Mouse (Mus musculus): ENCODE data around the gene Ltbp3. TPM values are rescaled to one million over a fixed set of nuclear protein-coding genes. Genes with fewer than 3 reads are reported as not detected.

The Ltbp3 gene
- total and polyA plus RNA-seq, 3 experiments: 0.51 TPM; not detected in 2

DNA sequence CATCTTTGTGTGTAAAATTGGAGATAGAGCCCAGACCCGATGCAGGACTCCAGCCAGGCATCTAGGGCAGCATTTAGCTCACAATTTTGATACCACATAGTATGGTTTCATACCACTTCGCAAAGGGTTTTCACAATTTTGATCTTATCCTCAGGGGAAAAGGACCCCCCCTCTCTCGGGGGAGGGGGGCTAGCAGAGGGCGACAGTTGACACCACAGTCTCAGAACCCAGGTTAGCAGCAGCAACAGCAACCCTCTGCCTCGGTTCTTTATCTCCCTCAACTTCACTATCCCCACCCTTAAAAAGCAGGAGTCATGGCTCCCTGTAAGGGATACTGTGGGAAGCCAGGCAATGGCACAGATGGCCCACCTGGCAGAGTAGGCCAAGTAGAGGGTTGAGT is 27.4 kb upstream of the Ltbp3 start:
- Histone ChIP-seq H3K27ac (ENCODE audit: insufficient read depth, low read depth) (peak overlapping the region; percentile 53; the same call in 1 of the 2 replicates), H3K27me3 (replicated peaks) (no peaks in the 10 kb centered on the region), H3K79me2 (replicated peaks; ENCODE audit: control insufficient read depth, extremely low read depth, insufficient read depth, poor library complexity, severe bottlenecking) (no peaks in the 10 kb centered on the region), H3K4me1 (ENCODE audit: control insufficient read depth in 1 of 2, insufficient read depth in 2 of 2) (peaks cover 21 to 46% of the 10 kb centered on the region in 2 experiments), H3K36me3 (replicated peaks in 1 of 2; ENCODE audit: control insufficient read depth in 1 of 2, insufficient read depth in 1 of 2, low read length in 1 of 2) (peaks cover 43 to 93% of the 10 kb centered on the region in 2 experiments), H3K4me2 (ENCODE audit: insufficient read depth, low read depth, poor library complexity, severe bottlenecking) (peak overlapping the region; percentile 5; the same call in 1 of the 2 replicates), H3K9ac (ENCODE audit: insufficient read depth, low read depth) (no peak overlapping the region), H3K9me3 (replicated peaks; ENCODE audit: low read length) (no peaks in the 10 kb centered on the region), H3K4me3 (replicated peaks in 1 of 3; ENCODE audit: low read depth in 2 of 3, low read length in 2 of 3, poor library complexity in 1 of 3) (no peak overlapping the region)
- dilution Hi-C loops (cut with MboI; ENCODE audit: extremely low pct_ligation_motif_present, extremely low pct_unique_long_range_greater_than_20kb, low sequenced_read_pairs) (no loop called here), in situ Hi-C loops (cut with MboI; ENCODE audit: low pct_ligation_motif_present, low pct_unique_long_range_greater_than_20kb, low sequenced_read_pairs) (no loop called here)
- no peak for DNase-seq (ENCODE audit: extremely low read depth)
- TF ChIP-seq HCFC1 (IDR thresholded peaks at IDR 0.05; ENCODE audit: low read depth, low read length) (no peak), BHLHE40 (IDR thresholded peaks at IDR 0.05; ENCODE audit: low read depth, low read length) (no peak), POLR2A (IDR thresholded peaks at IDR 0.05; ENCODE audit: low read depth, low read length) (no peak), KAT2A (IDR thresholded peaks at IDR 0.05; ENCODE audit: insufficient replicate concordance, low read length) (no peak), PAX5 (IDR thresholded peaks at IDR 0.05; ENCODE audit: low read length) (no peak), ZNF384 (IDR thresholded peaks at IDR 0.05; ENCODE audit: low read depth, low read length) (no peak), ETS1 (conservative IDR thresholded peaks at IDR 0.05; ENCODE audit: low read depth, low read length) (no peak), SIN3A (IDR thresholded peaks at IDR 0.05; ENCODE audit: low read length) (no peak), GABPA (IDR thresholded peaks at IDR 0.05; ENCODE audit: insufficient replicate concordance, low read depth, low read length) (no peak), MAX (IDR thresholded peaks at IDR 0.05; ENCODE audit: low read length) (no peak)

DNA sequence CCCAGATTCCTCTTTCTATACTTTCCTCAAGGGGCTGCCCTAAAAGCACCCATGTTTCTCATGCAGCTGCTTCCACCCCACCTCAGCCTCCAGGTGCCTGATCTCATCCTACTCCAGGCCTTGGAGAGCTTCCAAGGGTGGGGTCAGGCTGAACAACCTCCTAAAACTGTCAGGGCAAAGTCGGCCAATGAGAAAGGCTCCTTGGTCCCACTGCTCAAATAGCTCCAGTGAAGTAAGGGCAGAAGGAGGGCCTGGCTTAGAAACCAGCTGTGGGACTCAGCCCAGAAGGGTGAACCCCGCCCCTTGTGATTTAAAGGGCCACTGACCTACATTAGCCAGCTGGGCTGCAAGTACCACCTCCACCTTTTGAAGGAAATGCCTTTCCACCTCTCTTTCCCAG is 27.0 kb upstream of the Ltbp3 start:
- TF ChIP-seq MYC (IDR thresholded peaks at IDR 0.05; ENCODE audit: low read depth, low read length) (no peak), SIN3A (IDR thresholded peaks at IDR 0.05; ENCODE audit: low read length) (peak; percentile 74)
- no peak overlapping the region for H3K9ac ChIP-seq (ENCODE audit: insufficient read depth, low read depth)
- H3K27ac ChIP-seq (ENCODE audit: insufficient read depth, low read depth): peak overlapping the region; percentile 53; the same call in 1 of the 2 replicates
- peak; percentile 66 for DNase-seq (ENCODE audit: extremely low read depth)
- peaks cover 21 to 46% of the 10 kb centered on the region in 2 experiments for H3K4me1 ChIP-seq (ENCODE audit: control insufficient read depth in 1 of 2, insufficient read depth in 2 of 2)
- peaks cover 44 to 93% of the 10 kb centered on the region in 2 experiments for H3K36me3 ChIP-seq (replicated peaks in 1 of 2; ENCODE audit: control insufficient read depth in 1 of 2, insufficient read depth in 1 of 2, low read length in 1 of 2)
- H3K27me3 ChIP-seq (replicated peaks): no peaks in the 10 kb centered on the region
- peak overlapping the region; percentile 5; the same call in 1 of the 2 replicates for H3K4me2 ChIP-seq (ENCODE audit: insufficient read depth, low read depth, poor library complexity, severe bottlenecking)
- dilution Hi-C loops (cut with MboI; ENCODE audit: extremely low pct_ligation_motif_present, extremely low pct_unique_long_range_greater_than_20kb, low sequenced_read_pairs): no loop called here
- H3K79me2 ChIP-seq (replicated peaks; ENCODE audit: control insufficient read depth, extremely low read depth, insufficient read depth, poor library complexity, severe bottlenecking): no peaks in the 10 kb centered on the region
- no peaks in the 10 kb centered on the region for H3K9me3 ChIP-seq (replicated peaks; ENCODE audit: low read length)
- in situ Hi-C loops (cut with MboI; ENCODE audit: low pct_ligation_motif_present, low pct_unique_long_range_greater_than_20kb, low sequenced_read_pairs): no loop called here
- H3K4me3 ChIP-seq (replicated peaks in 1 of 3; ENCODE audit: low read depth in 2 of 3, low read length in 2 of 3, poor library complexity in 1 of 3): no peak overlapping the region

DNA sequence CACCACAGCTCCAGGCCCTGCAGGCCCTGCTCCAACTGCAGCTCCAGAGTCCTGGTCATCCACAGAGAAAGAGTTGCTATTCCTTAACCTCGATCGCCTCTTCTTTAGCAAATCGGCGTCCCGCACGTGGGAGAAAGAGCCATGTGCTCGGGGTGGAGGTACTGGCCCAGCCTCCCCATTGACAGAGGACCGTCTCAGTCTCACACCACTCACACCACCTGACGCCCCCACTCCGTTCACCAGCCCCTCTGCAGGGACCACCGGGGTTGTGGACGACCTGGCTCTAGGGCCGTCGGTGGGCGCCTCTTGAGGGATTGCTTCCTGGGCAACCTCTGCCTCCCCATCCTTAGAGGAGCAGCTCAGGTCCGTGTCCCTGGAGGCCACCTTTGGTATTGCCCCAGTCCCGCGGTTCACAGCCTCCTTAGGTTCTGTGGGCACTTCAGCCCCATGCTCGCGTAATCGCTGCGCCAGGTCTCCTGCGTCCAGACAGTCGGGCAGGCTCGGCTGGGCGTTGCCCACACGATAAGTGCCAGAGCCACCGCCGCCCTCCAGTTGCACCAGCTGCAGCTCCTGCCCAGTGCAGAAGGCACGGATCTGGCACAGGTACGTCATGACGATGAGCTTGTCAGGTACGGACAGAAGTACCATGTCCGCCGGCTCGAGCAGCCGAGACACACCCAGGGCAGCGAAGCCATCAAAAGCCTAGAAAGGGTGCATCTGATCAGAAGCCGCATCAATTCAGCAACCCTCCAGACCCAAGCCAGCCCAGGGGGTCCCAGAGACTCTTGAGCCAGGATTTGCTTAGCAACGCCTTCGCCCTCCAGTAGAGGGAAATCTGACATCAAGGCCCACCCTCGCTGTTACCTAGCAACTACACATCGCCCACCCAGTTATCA is 24.7 kb upstream of the Ltbp3 start:
- TF ChIP-seq CTCF (conservative IDR thresholded peaks at IDR 0.05 in 1 of 2, IDR thresholded peaks at IDR 0.05 in 1 of 2; ENCODE audit: low read depth in 2 of 2, low read length in 2 of 2): 0 out of 4 replicates have a peak, but pooled peaks of 1 of the 2 experiments have one; percentile 1
- TF ChIP-seq ZMIZ1 (IDR thresholded peaks at IDR 0.05; ENCODE audit: low read depth, low read length): no peak
- no peak for TF ChIP-seq CHD1 (IDR thresholded peaks at IDR 0.05; ENCODE audit: low read depth, low read length)
- TF ChIP-seq MEF2A (IDR thresholded peaks at IDR 0.05; ENCODE audit: borderline replicate concordance, low read depth, low read length): no peak
- no peak overlapping the region for H3K4me2 ChIP-seq (ENCODE audit: insufficient read depth, low read depth, poor library complexity, severe bottlenecking)
- H3K9ac ChIP-seq (ENCODE audit: insufficient read depth, low read depth): no peak overlapping the region
- peaks cover 52 to 97% of the 10 kb centered on the region in 2 experiments for H3K36me3 ChIP-seq (replicated peaks in 1 of 2; ENCODE audit: control insufficient read depth in 1 of 2, insufficient read depth in 1 of 2, low read length in 1 of 2)
- no peak for DNase-seq (ENCODE audit: extremely low read depth)
- no peaks in the 10 kb centered on the region for H3K27me3 ChIP-seq (replicated peaks)
- peaks cover 21 to 43% of the 10 kb centered on the region in 2 experiments for H3K4me1 ChIP-seq (ENCODE audit: control insufficient read depth in 1 of 2, insufficient read depth in 2 of 2)
- H3K4me3 ChIP-seq (replicated peaks in 1 of 3; ENCODE audit: low read depth in 2 of 3, low read length in 2 of 3, poor library complexity in 1 of 3): no peak overlapping the region
- H3K79me2 ChIP-seq (replicated peaks; ENCODE audit: control insufficient read depth, extremely low read depth, insufficient read depth, poor library complexity, severe bottlenecking): no peaks in the 10 kb centered on the region
- no peaks in the 10 kb centered on the region for H3K9me3 ChIP-seq (replicated peaks; ENCODE audit: low read length)
- in situ Hi-C loops (cut with MboI; ENCODE audit: low pct_ligation_motif_present, low pct_unique_long_range_greater_than_20kb, low sequenced_read_pairs) (no loop called here), dilution Hi-C loops (cut with MboI; ENCODE audit: extremely low pct_ligation_motif_present, extremely low pct_unique_long_range_greater_than_20kb, low sequenced_read_pairs) (no loop called here)
- no peak overlapping the region for H3K27ac ChIP-seq (ENCODE audit: insufficient read depth, low read depth)

Measured in CH12.LX (cell line).